9 mouse cellular contexts compared by ENCODE assay signal in the genomic region with DNA sequence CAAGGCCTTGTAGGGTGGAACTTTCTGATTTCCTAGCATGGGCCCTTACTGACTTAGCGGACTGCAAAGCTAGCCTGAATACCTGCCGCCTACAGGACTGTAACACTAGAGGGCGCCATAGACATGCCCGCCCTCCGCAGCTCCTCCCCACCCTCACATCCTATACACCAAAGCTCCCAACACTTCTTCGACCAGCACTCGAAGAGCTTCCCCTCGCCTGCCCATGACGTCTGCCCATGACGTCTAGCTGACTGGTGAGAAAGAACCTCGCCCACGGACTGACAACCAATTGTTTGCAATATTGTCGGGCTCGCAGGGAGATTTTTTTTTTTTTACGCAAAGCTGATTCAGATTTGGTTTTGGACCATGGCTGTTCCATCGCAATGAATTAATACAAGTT. TPM values are rescaled to one million over a fixed set of nuclear protein-coding genes. Genes with fewer than 3 reads are reported as not detected.
DNase-seq lines count a peak whose midpoint lies in the region; ATAC-seq and TF ChIP-seq lines count a peak whose summit lies in the region.
"Had no signal": no experiment of that assay in that cellular context is flagged by ENCODE, and none has a peak within 500 bp of the region (broad histone marks: within the 10 kb centered on the region; RNA-seq: fewer than 3 reads in every experiment).

No protein-coding gene starts in this region.

- H3K4me2 ChIP-seq in liver, embryonic 16.5 days (ENCODE audit: low read depth, low read length) = 0 out of 2 replicates have a peak overlapping the region, but pooled peaks have one; percentile 22
- peak overlapping the region; percentile 45 for H3K4me2 ChIP-seq in neural tube, embryonic 12.5 days (replicated peaks)

- intact Hi-C loops in heart, postnatal 10 days (cut with DNase I) = loop anchor here (1.0 kb wide), 1 partner anchor 94 kb away; no protein-coding TSS in a partner anchor

- no peaks in the 10 kb centered on the region for H3K36me3 ChIP-seq in E14TG2a.4 (ENCODE audit: insufficient read depth, low read length)
- H3K36me3 ChIP-seq in liver, embryonic 16.5 days (ENCODE audit: control insufficient read depth, insufficient read depth) = no peaks in the 10 kb centered on the region
- no peaks in the 10 kb centered on the region for H3K36me3 ChIP-seq in neural tube, embryonic 12.5 days

- H3K4me3 ChIP-seq in E14TG2a.4 (replicated peaks; ENCODE audit: low read length) = no peak overlapping the region
- peak overlapping the region; percentile 45 for H3K4me3 ChIP-seq in brown adipose tissue, adult 24 weeks (ENCODE audit: insufficient read depth, low read depth, low read length)
- no peak overlapping the region for H3K4me3 ChIP-seq in liver, embryonic 16.5 days (ENCODE audit: low read depth, low read length)
- no peak overlapping the region for H3K4me3 ChIP-seq in neural tube, embryonic 12.5 days

- peaks cover 21% of the 10 kb centered on the region for H3K4me1 ChIP-seq in E14TG2a.4 (replicated peaks; ENCODE audit: low read depth, low read length)
- no peaks in the 10 kb centered on the region for H3K4me1 ChIP-seq in brown adipose tissue, adult 24 weeks (ENCODE audit: control insufficient read depth, insufficient read depth, insufficient read length, low read length)
- H3K4me1 ChIP-seq in liver, embryonic 16.5 days (ENCODE audit: control insufficient read depth, low read depth, low read length) = peaks cover 10% of the 10 kb centered on the region; the same call in 1 of the 2 replicates
- H3K4me1 ChIP-seq in neural tube, embryonic 12.5 days = peaks cover 9% of the 10 kb centered on the region; the same call in 1 of the 2 replicates

- peaks cover 24% of the 10 kb centered on the region for H3K27me3 ChIP-seq in E14TG2a.4 (ENCODE audit: insufficient read depth, low read length)
- H3K27me3 ChIP-seq in liver, embryonic 16.5 days (ENCODE audit: control insufficient read depth, insufficient read depth, low read depth, low read length) = no peaks in the 10 kb centered on the region
- H3K27me3 ChIP-seq in neural tube, embryonic 12.5 days (replicated peaks) = no peaks in the 10 kb centered on the region

- H3K27ac ChIP-seq in brown adipose tissue, adult 24 weeks (replicated peaks; ENCODE audit: low read depth, low read length) = no peak overlapping the region
- H3K27ac ChIP-seq in liver, embryonic 16.5 days (ENCODE audit: low read length) = no peak overlapping the region
- H3K27ac ChIP-seq in neural tube, embryonic 12.5 days = no peak overlapping the region

- no peak overlapping the region for H3K9ac ChIP-seq in liver, embryonic 16.5 days (ENCODE audit: low read depth, low read length)
- H3K9ac ChIP-seq in neural tube, embryonic 12.5 days = no peak overlapping the region

- peak; percentile 65 for TF ChIP-seq CTCF in E14TG2a.4 (conservative IDR thresholded peaks at IDR 0.05; ENCODE audit: low read length)

- ATAC-seq in liver, embryonic 16.5 days (ENCODE audit: low read depth) = peak; percentile 62
- ATAC-seq in neural tube, embryonic 12.5 days (ENCODE audit: low FRiP score, low read depth) = peak; percentile 71

- peak; percentile 72 for DNase-seq in fibroblast of lung, adult 2 months (ENCODE audit: low read depth)
- peak; percentile 78 to 80 for DNase-seq in heart, postnatal 10 days
- DNase-seq in kidney, postnatal 36 days = peak; percentile 72 to 74
- DNase-seq in telencephalon, adult 2 months (ENCODE audit: low read depth, low spot score) = peak; percentile 68

- WGBS in liver, embryonic 16.5 days (ENCODE audit: insufficient replicate concordance) = 8% methylated on average over 16 of the region's 16 CpGs
- 9% methylated on average over 16 of the region's 16 CpGs for WGBS in neural tube, embryonic 12.5 days

- peaks cover 6% of the 10 kb centered on the region for H3K9me3 ChIP-seq in E14TG2a.4 (ENCODE audit: low read length)
- H3K9me3 ChIP-seq in liver, embryonic 16.5 days (replicated peaks; ENCODE audit: control insufficient read depth, low read length) = no peaks in the 10 kb centered on the region
- H3K9me3 ChIP-seq in neural tube, embryonic 12.5 days = no peaks in the 10 kb centered on the region

RNA-seq across cellular contexts. Expression of a gene that starts 5.9 kb away (rescaled TPM):
- polyA plus RNA-seq in brown adipose tissue, adult 24 weeks (2012; ENCODE audit: insufficient read depth, insufficient read length, missing spikeins) = 14.3 and 18.3 TPM in 2 replicates
- total RNA-seq in heart, postnatal 10 days (2021) = 10 to 100 TPM; 18.8 to 22.2 TPM
- polyA plus RNA-seq in liver, embryonic 16.5 days (2015; fragmentation: Nextera tagmentation; extraction: Ambion mirVana) = 16.9 and 17.2 TPM in 2 replicates
- 54.0 and 54.3 TPM in 2 replicates for polyA plus RNA-seq in neural tube, embryonic 12.5 days (2016; fragmentation: Nextera tagmentation; extraction: Ambion mirVana)

RNA-seq across cellular contexts. Expression of a gene that starts 22.3 kb away (rescaled TPM):
- 0.79 TPM in 1 of 2 replicates, not detected in the other for polyA plus RNA-seq in brown adipose tissue, adult 24 weeks (2012; ENCODE audit: insufficient read depth, insufficient read length, missing spikeins)
- total RNA-seq in heart, postnatal 10 days (2021) = 1 to 10 TPM; 6.2 to 7.6 TPM
- 1.8 and 3.4 TPM in 2 replicates for polyA plus RNA-seq in liver, embryonic 16.5 days (2015; fragmentation: Nextera tagmentation; extraction: Ambion mirVana)
- polyA plus RNA-seq in neural tube, embryonic 12.5 days (2016; fragmentation: Nextera tagmentation; extraction: Ambion mirVana) = 4.6 and 7.3 TPM in 2 replicates
- polyA plus RNA-seq: large intestine, adult 2 months had no signal

RNA-seq across cellular contexts. Expression of a gene that starts 22.4 kb away (rescaled TPM):
- polyA plus RNA-seq in brown adipose tissue, adult 24 weeks (2012; ENCODE audit: insufficient read depth, insufficient read length, missing spikeins) = 244 and 297 TPM in 2 replicates
- 10 to 100 TPM; 29.4 to 36.3 TPM for total RNA-seq in heart, postnatal 10 days (2021)
- polyA plus RNA-seq in liver, embryonic 16.5 days (2015; fragmentation: Nextera tagmentation; extraction: Ambion mirVana) = 18,368 and 22,262 TPM in 2 replicates
- 25.5 and 26.3 TPM in 2 replicates for polyA plus RNA-seq in neural tube, embryonic 12.5 days (2016; fragmentation: Nextera tagmentation; extraction: Ambion mirVana)

Comparison
In these comparisons a context has a peak if more than half of its experiments do, and no peak if none do; other contexts are left out.
1. RNA of a gene that starts 22.4 kb away (polyA plus RNA-seq): 18,368 to 22,262 TPM in liver, embryonic 16.5 days; 244 to 297 TPM in brown adipose tissue, adult 24 weeks and 25.5 to 26.3 TPM in neural tube, embryonic 12.5 days; every median in the first group is over 10 times any median in the second.
2. Peak in every context shown above with its lines, with median percentiles within 50 percentile points of each other: DNase-seq.